Comparison of ENCODE assay signal across 8 mouse cellular contexts in genomic region chr16:18400472-18401216, GRCm38 (mm10). TPM values are rescaled to one million over a fixed set of nuclear protein-coding genes. Genes with fewer than 3 reads are reported as not detected.
DNase-seq lines count a peak whose midpoint lies in the region; ATAC-seq and TF ChIP-seq lines count a peak whose summit lies in the region.

No protein-coding gene starts in this region.

- no peak for TF ChIP-seq CTCF in liver, postnatal 0 days (IDR thresholded peaks at IDR 0.05; ENCODE audit: low read depth)

- H3K27me3 ChIP-seq in liver, embryonic 12.5 days (replicated peaks): no peaks in the 10 kb centered on the region
- no peaks in the 10 kb centered on the region for H3K27me3 ChIP-seq in liver, postnatal 0 days (ENCODE audit: insufficient read depth, low read length)
- no peaks in the 10 kb centered on the region for H3K27me3 ChIP-seq in hindbrain, embryonic 11.5 days (ENCODE audit: control insufficient read depth, insufficient read depth, low read length)
- H3K27me3 ChIP-seq in neural tube, embryonic 13.5 days: no peaks in the 10 kb centered on the region

- no peak overlapping the region for H3K4me2 ChIP-seq in liver, embryonic 12.5 days
- no peak overlapping the region for H3K4me2 ChIP-seq in liver, postnatal 0 days (ENCODE audit: low read depth, low read length)
- H3K4me2 ChIP-seq in hindbrain, embryonic 11.5 days (replicated peaks; ENCODE audit: low read depth, low read length): peak overlapping the region; percentile 15
- H3K4me2 ChIP-seq in neural tube, embryonic 13.5 days: peak overlapping the region; percentile 14; the same call in 1 of the 2 replicates

- TF ChIP-seq EP300 in liver, postnatal 0 days (IDR thresholded peaks at IDR 0.05; ENCODE audit: low read depth): no peak

- H3K4me3 ChIP-seq in liver, embryonic 12.5 days: no peak overlapping the region
- no peak overlapping the region for H3K4me3 ChIP-seq in liver, postnatal 0 days (ENCODE audit: low read depth, low read length)
- H3K4me3 ChIP-seq in hindbrain, embryonic 11.5 days (ENCODE audit: low read depth, low read length): no peak overlapping the region
- no peak overlapping the region for H3K4me3 ChIP-seq in neural tube, embryonic 13.5 days

- peak; percentile 19; the same call in 1 of the 2 replicates for ATAC-seq in liver, embryonic 12.5 days
- ATAC-seq in liver, postnatal 0 days: no peak
- ATAC-seq in hindbrain, embryonic 11.5 days (ENCODE audit: low FRiP score): peak; percentile 92
- peak; percentile 84 for ATAC-seq in neural tube, embryonic 13.5 days (ENCODE audit: low read depth)

- 70% methylated on average over 7 of the region's 7 CpGs for WGBS in liver, embryonic 12.5 days (ENCODE audit: insufficient replicate concordance)
- 72% methylated on average over 7 of the region's 7 CpGs for WGBS in liver, postnatal 0 days (ENCODE audit: insufficient replicate concordance)
- WGBS in hindbrain, embryonic 11.5 days: 26% methylated on average over 7 of the region's 7 CpGs
- 27% methylated on average over 7 of the region's 7 CpGs for WGBS in neural tube, embryonic 13.5 days

- no peak overlapping the region for H3K9ac ChIP-seq in liver, embryonic 12.5 days
- no peak overlapping the region for H3K9ac ChIP-seq in liver, postnatal 0 days (replicated peaks)
- H3K9ac ChIP-seq in hindbrain, embryonic 11.5 days (ENCODE audit: low read depth, low read length): peak overlapping the region; percentile 24; the same call in 1 of the 2 replicates
- H3K9ac ChIP-seq in neural tube, embryonic 13.5 days: peak overlapping the region; percentile 38

- peaks cover 73% of the 10 kb centered on the region for H3K36me3 ChIP-seq in liver, embryonic 12.5 days
- peaks cover 33% of the 10 kb centered on the region for H3K36me3 ChIP-seq in liver, postnatal 0 days (replicated peaks; ENCODE audit: insufficient read depth, low read length)
- H3K36me3 ChIP-seq in hindbrain, embryonic 11.5 days (ENCODE audit: control insufficient read depth, insufficient read depth, low read length): peaks cover 54% of the 10 kb centered on the region
- H3K36me3 ChIP-seq in neural tube, embryonic 13.5 days: peaks cover 92% of the 10 kb centered on the region

- DNase-seq in cerebellum, adult 11-12 months: peak; percentile 38
- no peak for DNase-seq in cerebellum, adult 9-11 months
- DNase-seq in liver, postnatal 0 days: no peak
- DNase-seq in hindbrain, embryonic 11.5 days (ENCODE audit: low spot score): peak; percentile 90
- no peak for DNase-seq in left cerebral cortex, adult 11 months (ENCODE audit: low spot score)
- no peak for DNase-seq in urinary bladder, adult 18-20 months (ENCODE audit: low spot score in 2 of 2)

- no peak overlapping the region for H3K27ac ChIP-seq in liver, embryonic 12.5 days
- H3K27ac ChIP-seq in liver, postnatal 0 days (ENCODE audit: low read depth): no peak overlapping the region
- peak overlapping the region; percentile 84 for H3K27ac ChIP-seq in hindbrain, embryonic 11.5 days (ENCODE audit: low read depth, low read length)
- H3K27ac ChIP-seq in neural tube, embryonic 13.5 days (replicated peaks): peak overlapping the region; percentile 81

- H3K4me1 ChIP-seq in liver, embryonic 12.5 days: peaks cover 32% of the 10 kb centered on the region
- peaks cover 7% of the 10 kb centered on the region for H3K4me1 ChIP-seq in liver, postnatal 0 days (ENCODE audit: insufficient read depth)
- peaks cover 36% of the 10 kb centered on the region for H3K4me1 ChIP-seq in hindbrain, embryonic 11.5 days (replicated peaks; ENCODE audit: control insufficient read depth, insufficient read depth, low read length)
- peaks cover 57% of the 10 kb centered on the region for H3K4me1 ChIP-seq in neural tube, embryonic 13.5 days (replicated peaks)

- H3K9me3 ChIP-seq in liver, embryonic 12.5 days (replicated peaks): no peaks in the 10 kb centered on the region
- no peaks in the 10 kb centered on the region for H3K9me3 ChIP-seq in liver, postnatal 0 days (ENCODE audit: low read length)
- no peaks in the 10 kb centered on the region for H3K9me3 ChIP-seq in hindbrain, embryonic 11.5 days (ENCODE audit: control insufficient read depth, low read length)
- no peaks in the 10 kb centered on the region for H3K9me3 ChIP-seq in neural tube, embryonic 13.5 days

RNA-seq across cellular contexts. Expression of gene Txnrd2, which starts 25.5 kb away (rescaled TPM):
- polyA plus RNA-seq in liver, embryonic 12.5 days (2016; fragmentation: Nextera tagmentation; extraction: Ambion mirVana): 106 and 107 TPM in 2 replicates
- polyA plus RNA-seq in liver, postnatal 0 days (2015; fragmentation: Nextera tagmentation; extraction: Ambion mirVana): 51.2 and 53.3 TPM in 2 replicates
- polyA plus RNA-seq in hindbrain, embryonic 11.5 days (2014; fragmentation: Nextera tagmentation; extraction: Ambion mirVana): 22.2 and 23.8 TPM in 2 replicates
- 20.3 and 22.8 TPM in 2 replicates for polyA plus RNA-seq in neural tube, embryonic 13.5 days (2015; fragmentation: Nextera tagmentation; extraction: Ambion mirVana)

RNA-seq across cellular contexts. Expression of gene Comt, which starts 26.0 kb away (rescaled TPM):
- polyA plus RNA-seq in liver, embryonic 12.5 days (2016; fragmentation: Nextera tagmentation; extraction: Ambion mirVana): 113 and 120 TPM in 2 replicates
- polyA plus RNA-seq in liver, postnatal 0 days (2015; fragmentation: Nextera tagmentation; extraction: Ambion mirVana): 100 and 125 TPM in 2 replicates
- 49.6 and 53.9 TPM in 2 replicates for polyA plus RNA-seq in hindbrain, embryonic 11.5 days (2014; fragmentation: Nextera tagmentation; extraction: Ambion mirVana)
- 86.4 and 93.2 TPM in 2 replicates for polyA plus RNA-seq in neural tube, embryonic 13.5 days (2015; fragmentation: Nextera tagmentation; extraction: Ambion mirVana)

RNA-seq across cellular contexts. Expression of gene Arvcf, which starts 52.7 kb away (rescaled TPM):
- 12.6 and 12.9 TPM in 2 replicates for polyA plus RNA-seq in liver, embryonic 12.5 days (2016; fragmentation: Nextera tagmentation; extraction: Ambion mirVana)
- polyA plus RNA-seq in liver, postnatal 0 days (2015; fragmentation: Nextera tagmentation; extraction: Ambion mirVana): 7.0 and 9.7 TPM in 2 replicates
- 59.2 and 62.0 TPM in 2 replicates for polyA plus RNA-seq in hindbrain, embryonic 11.5 days (2014; fragmentation: Nextera tagmentation; extraction: Ambion mirVana)
- polyA plus RNA-seq in neural tube, embryonic 13.5 days (2015; fragmentation: Nextera tagmentation; extraction: Ambion mirVana): 85.2 and 93.6 TPM in 2 replicates

RNA-seq across cellular contexts. Expression of gene Tango2, which starts 52.7 kb away (rescaled TPM):
- polyA plus RNA-seq in liver, embryonic 12.5 days (2016; fragmentation: Nextera tagmentation; extraction: Ambion mirVana): 76.3 and 79.3 TPM in 2 replicates
- polyA plus RNA-seq in liver, postnatal 0 days (2015; fragmentation: Nextera tagmentation; extraction: Ambion mirVana): 54.1 and 61.1 TPM in 2 replicates
- 51.3 and 54.0 TPM in 2 replicates for polyA plus RNA-seq in hindbrain, embryonic 11.5 days (2014; fragmentation: Nextera tagmentation; extraction: Ambion mirVana)
- polyA plus RNA-seq in neural tube, embryonic 13.5 days (2015; fragmentation: Nextera tagmentation; extraction: Ambion mirVana): 74.0 and 79.5 TPM in 2 replicates

Comparison
In these comparisons a context has a peak if more than half of its experiments do, and no peak if none do; other contexts are left out.
1. DNase-seq: peak in cerebellum, adult 11-12 months (single experiment) and hindbrain, embryonic 11.5 days (single experiment); none in cerebellum, adult 9-11 months (single experiment), liver, postnatal 0 days (single experiment), left cerebral cortex, adult 11 months (single experiment) and urinary bladder, adult 18-20 months (0 of 2).
2. H3K27ac ChIP-seq: peak in hindbrain, embryonic 11.5 days (single experiment) and neural tube, embryonic 13.5 days (single experiment); none in liver, embryonic 12.5 days (single experiment) and liver, postnatal 0 days (single experiment).
3. H3K4me2 ChIP-seq: peak in hindbrain, embryonic 11.5 days (single experiment) and neural tube, embryonic 13.5 days (single experiment); none in liver, embryonic 12.5 days (single experiment) and liver, postnatal 0 days (single experiment).
4. H3K9ac ChIP-seq: peak in hindbrain, embryonic 11.5 days (single experiment) and neural tube, embryonic 13.5 days (single experiment); none in liver, embryonic 12.5 days (single experiment) and liver, postnatal 0 days (single experiment).